Mouse (Mus musculus): Measurements from ENCODE around the gene Arhgap30. TPM values are rescaled to one million over a fixed set of nuclear protein-coding genes. Genes with fewer than 3 reads are reported as not detected.

The Arhgap30 gene
- polyA plus RNA-seq, 1 experiment: 4.8 TPM

DNA sequence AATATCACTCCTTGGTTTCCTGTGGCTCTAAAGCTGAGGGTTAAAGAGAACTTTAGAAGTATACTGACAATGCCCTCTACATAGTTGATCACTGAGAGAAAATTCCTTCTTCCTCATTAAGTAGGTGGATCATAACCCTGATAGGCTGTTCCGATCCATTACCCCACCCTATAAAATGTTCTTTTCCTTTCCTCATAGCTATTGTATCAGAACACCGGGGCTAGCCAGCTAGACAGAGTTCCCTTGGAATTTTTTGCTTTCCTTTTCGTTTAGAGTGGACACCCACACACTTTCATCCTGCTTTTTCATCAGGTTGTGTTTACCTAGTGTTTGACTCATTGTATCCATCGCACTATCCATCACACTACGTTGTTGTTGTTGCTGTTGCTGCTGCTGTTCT, 35.9 kb downstream of the Arhgap30 start:
- DNase-seq: no peak
- H3K27ac ChIP-seq (ENCODE audit: insufficient read depth, low read depth, low read length): no peak overlapping the region
- no peak for TF ChIP-seq CTCF (conservative IDR thresholded peaks at IDR 0.05; ENCODE audit: insufficient read depth, insufficient read length, low read depth, low read length)
- no peak for TF ChIP-seq POLR2A (IDR thresholded peaks at IDR 0.05; ENCODE audit: low read depth, low read length)

DNA sequence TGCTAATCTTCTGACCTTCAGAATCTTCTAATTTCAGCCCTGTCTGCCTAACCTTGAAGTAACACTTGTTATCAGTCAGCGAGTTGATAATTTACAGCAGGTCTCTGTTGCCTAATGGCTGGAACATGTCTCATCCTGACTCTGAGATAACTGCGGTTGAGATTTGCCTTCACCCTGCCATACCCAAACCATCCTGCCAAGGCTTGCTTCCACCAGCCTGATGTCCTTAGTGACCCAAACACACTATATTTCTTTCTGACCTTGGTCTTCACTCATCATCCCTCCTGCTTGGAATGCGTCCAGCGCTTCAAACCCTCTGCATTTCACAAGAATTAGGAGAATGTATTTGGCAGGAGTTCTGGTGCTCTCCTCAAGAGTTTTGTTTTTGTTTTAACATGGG, 36.4 kb downstream of the Arhgap30 start:
- Histone ChIP-seq H3K27me3 (replicated peaks; ENCODE audit: control insufficient read depth, insufficient read depth, low read length) (no peaks in the 10 kb centered on the region), H3K36me3 (ENCODE audit: control insufficient read depth, insufficient read depth, low read length) (no peaks in the 10 kb centered on the region), H3K4me3 (ENCODE audit: insufficient read depth, low read depth, low read length) (no peak overlapping the region), H3K27ac (ENCODE audit: insufficient read depth, low read depth, low read length) (no peak overlapping the region), H3K4me1 (ENCODE audit: control insufficient read depth, insufficient read depth, low read length) (peaks cover 4% of the 10 kb centered on the region; the same call in 1 of the 2 replicates)
- TF ChIP-seq CTCF (conservative IDR thresholded peaks at IDR 0.05; ENCODE audit: insufficient read depth, insufficient read length, low read depth, low read length) (no peak), POLR2A (IDR thresholded peaks at IDR 0.05; ENCODE audit: low read depth, low read length) (no peak)
- peak; percentile 15 for DNase-seq
- 47% methylated on average over 4 of the region's 4 CpGs for WGBS

More for the DNA sequence above, 35.9 kb downstream of the Arhgap30 start:
- Histone ChIP-seq H3K4me1 (ENCODE audit: control insufficient read depth, insufficient read depth, low read length) (peaks cover 4% of the 10 kb centered on the region; the same call in 1 of the 2 replicates), H3K36me3 (ENCODE audit: control insufficient read depth, insufficient read depth, low read length) (no peaks in the 10 kb centered on the region), H3K4me3 (ENCODE audit: insufficient read depth, low read depth, low read length) (no peak overlapping the region), H3K27me3 (replicated peaks; ENCODE audit: control insufficient read depth, insufficient read depth, low read length) (no peaks in the 10 kb centered on the region)
- 59% methylated on average over 5 of the region's 5 CpGs for WGBS

DNA sequence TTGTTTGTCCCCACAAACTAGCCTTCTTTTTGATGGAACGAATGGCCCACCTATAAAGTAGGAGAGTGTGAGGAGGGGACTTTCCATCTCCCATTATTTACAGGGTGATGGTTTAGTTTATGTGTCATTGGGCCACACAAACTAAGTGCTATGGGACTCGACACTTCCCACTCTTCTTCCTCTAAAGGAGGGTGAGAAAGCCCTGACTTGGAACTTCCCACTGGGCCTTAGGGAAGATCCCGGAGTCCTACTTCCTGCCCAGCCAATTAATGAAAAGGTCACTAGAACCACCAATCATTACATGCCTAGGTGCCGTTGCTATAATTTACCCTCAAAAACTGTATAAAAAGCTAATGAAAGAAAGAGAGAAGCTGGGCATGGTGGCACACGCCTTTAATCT, 43.4 kb downstream of the Arhgap30 start:
- Histone ChIP-seq H3K4me1 (ENCODE audit: control insufficient read depth, insufficient read depth, low read length) (peaks cover 5% of the 10 kb centered on the region; the same call in 1 of the 2 replicates), H3K36me3 (ENCODE audit: control insufficient read depth, insufficient read depth, low read length) (no peaks in the 10 kb centered on the region), H3K4me3 (ENCODE audit: insufficient read depth, low read depth, low read length) (no peak overlapping the region), H3K27ac (ENCODE audit: insufficient read depth, low read depth, low read length) (no peak overlapping the region), H3K27me3 (replicated peaks; ENCODE audit: control insufficient read depth, insufficient read depth, low read length) (no peaks in the 10 kb centered on the region)
- whole genome bisulfite sequencing: 75% methylated on average over 5 of the region's 5 CpGs
- TF ChIP-seq POLR2A (IDR thresholded peaks at IDR 0.05; ENCODE audit: low read depth, low read length): no peak
- TF ChIP-seq CTCF (conservative IDR thresholded peaks at IDR 0.05; ENCODE audit: insufficient read depth, insufficient read length, low read depth, low read length): no peak
- no peak for DNase-seq

DNA sequence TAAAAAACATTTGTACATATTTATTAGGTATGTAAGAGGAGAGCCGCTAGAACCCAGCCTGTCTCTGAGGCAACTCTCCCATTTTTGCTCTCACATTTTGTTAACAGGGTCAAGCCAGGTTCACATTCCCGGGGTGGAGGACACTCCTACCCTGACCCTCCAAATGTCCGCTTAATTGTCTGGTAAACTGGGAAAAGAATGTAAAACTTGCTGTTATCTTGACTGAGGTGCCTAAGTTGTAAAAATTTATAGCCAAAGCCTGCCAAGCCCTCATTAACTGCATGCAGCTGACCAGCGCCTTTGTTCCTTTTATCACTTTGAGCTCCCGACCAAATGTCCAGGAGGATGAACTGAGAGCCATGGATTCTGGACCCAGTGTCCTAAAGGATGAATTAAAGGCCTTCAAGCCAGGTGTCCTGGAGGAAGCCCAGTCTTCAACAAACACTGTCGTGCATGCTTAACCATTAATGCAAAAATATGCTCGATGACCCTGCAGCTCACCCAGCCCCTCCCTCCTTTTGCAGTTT, 46.6 kb downstream of the Arhgap30 start:
- Histone ChIP-seq H3K4me3 (ENCODE audit: insufficient read depth, low read depth, low read length) (no peak overlapping the region), H3K27me3 (replicated peaks; ENCODE audit: control insufficient read depth, insufficient read depth, low read length) (no peaks in the 10 kb centered on the region), H3K36me3 (ENCODE audit: control insufficient read depth, insufficient read depth, low read length) (no peaks in the 10 kb centered on the region), H3K4me1 (ENCODE audit: control insufficient read depth, insufficient read depth, low read length) (peaks cover 11% of the 10 kb centered on the region; the same call in 1 of the 2 replicates), H3K27ac (ENCODE audit: insufficient read depth, low read depth, low read length) (0 out of 2 replicates have a peak overlapping the region, but pooled peaks have one; percentile 44)
- TF ChIP-seq POLR2A (IDR thresholded peaks at IDR 0.05; ENCODE audit: low read depth, low read length) (no peak), CTCF (conservative IDR thresholded peaks at IDR 0.05; ENCODE audit: insufficient read depth, insufficient read length, low read depth, low read length) (no peak)
- peak; percentile 51 for DNase-seq
- 18% methylated on average over 7 of the region's 7 CpGs for WGBS

DNA sequence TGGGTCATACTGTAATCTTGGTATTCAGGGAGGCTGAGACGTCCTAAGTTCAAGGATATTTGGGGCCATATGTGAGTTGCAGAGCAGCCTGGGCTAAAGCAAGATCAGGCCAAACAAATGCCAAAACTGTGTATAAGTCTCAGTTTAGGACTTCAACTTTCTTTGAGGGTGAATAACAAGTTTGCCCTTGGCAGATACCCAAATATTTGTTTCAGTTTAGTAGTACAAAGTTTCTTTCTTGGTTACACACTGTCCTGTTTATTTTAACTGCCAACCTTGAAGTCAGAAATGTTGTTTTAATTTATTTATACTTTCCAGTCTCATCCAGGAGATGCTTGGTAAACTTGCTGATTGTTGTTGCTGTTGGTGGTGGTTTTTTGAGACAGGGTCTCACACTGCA, 47.2 kb downstream of the Arhgap30 start:
- H3K4me3 ChIP-seq (ENCODE audit: insufficient read depth, low read depth, low read length): no peak overlapping the region
- H3K4me1 ChIP-seq (ENCODE audit: control insufficient read depth, insufficient read depth, low read length): peaks cover 16% of the 10 kb centered on the region
- TF ChIP-seq POLR2A (IDR thresholded peaks at IDR 0.05; ENCODE audit: low read depth, low read length) (no peak), CTCF (conservative IDR thresholded peaks at IDR 0.05; ENCODE audit: insufficient read depth, insufficient read length, low read depth, low read length) (no peak)
- 39% methylated on average over 1 of the region's 1 CpGs for WGBS
- no peaks in the 10 kb centered on the region for H3K27me3 ChIP-seq (replicated peaks; ENCODE audit: control insufficient read depth, insufficient read depth, low read length)
- no peaks in the 10 kb centered on the region for H3K36me3 ChIP-seq (ENCODE audit: control insufficient read depth, insufficient read depth, low read length)
- DNase-seq: peak; percentile 56
- H3K27ac ChIP-seq (ENCODE audit: insufficient read depth, low read depth, low read length): peak overlapping the region; percentile 44; the same call in 1 of the 2 replicates

DNA sequence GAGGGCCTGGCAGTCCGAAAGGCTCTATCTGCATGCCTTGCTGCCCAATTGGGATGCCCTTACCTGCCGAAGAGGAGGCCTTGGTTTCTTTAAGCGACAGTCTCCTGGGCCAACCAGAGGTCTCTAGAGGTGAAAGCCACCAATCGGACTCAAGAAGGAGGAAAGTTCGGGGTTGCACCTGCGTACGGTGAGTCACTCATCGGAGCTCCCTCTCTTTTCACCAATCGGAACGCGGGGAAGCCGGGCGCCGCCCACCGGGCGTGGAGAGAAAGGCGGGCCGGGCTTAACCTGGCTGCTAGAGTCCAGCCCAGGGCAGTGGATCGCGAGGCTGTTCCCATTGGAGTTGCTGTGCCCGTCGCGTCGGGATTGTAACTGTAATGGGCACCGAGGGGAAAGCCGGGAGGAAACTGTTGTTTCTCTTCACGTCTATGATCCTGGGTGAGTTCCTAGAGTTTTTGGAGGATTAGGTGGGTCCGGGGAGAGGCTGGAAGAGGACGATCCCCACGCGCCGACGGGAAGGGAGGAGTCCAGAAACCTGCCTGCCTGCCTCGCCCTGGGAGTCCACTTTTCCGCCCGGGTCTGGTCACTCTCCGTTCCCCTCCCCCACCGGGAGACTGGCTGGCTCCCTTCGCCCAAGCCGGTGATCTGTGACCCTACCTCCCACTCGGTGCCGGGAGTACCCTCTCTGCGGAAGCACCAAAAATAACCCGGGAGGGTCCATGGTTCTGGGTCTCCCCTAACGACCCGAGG, 48.7 kb downstream of the Arhgap30 start, which contains the start of gene F11r:
Gene F11r (plus strand): TSS at position 272 of the 750 bp plus-strand sequence.
- H3K27ac ChIP-seq (ENCODE audit: insufficient read depth, low read depth, low read length): peak within 1 kb of the TSS; percentile 88
- H3K4me1 ChIP-seq (ENCODE audit: control insufficient read depth, insufficient read depth, low read length): peaks cover 28% of the 10 kb centered on the region
- no peaks in the 10 kb centered on the region for H3K36me3 ChIP-seq (ENCODE audit: control insufficient read depth, insufficient read depth, low read length)
- TF ChIP-seq CTCF (conservative IDR thresholded peaks at IDR 0.05; ENCODE audit: insufficient read depth, insufficient read length, low read depth, low read length): no peak
- TF ChIP-seq POLR2A (IDR thresholded peaks at IDR 0.05; ENCODE audit: low read depth, low read length): peak; percentile 97
- H3K27me3 ChIP-seq (replicated peaks; ENCODE audit: control insufficient read depth, insufficient read depth, low read length): no peaks in the 10 kb centered on the region
- peak within 1 kb of the TSS; percentile 81 for H3K4me3 ChIP-seq (ENCODE audit: insufficient read depth, low read depth, low read length)
- DNase-seq: peak; percentile 98
- WGBS: 1% methylated on average over 46 of the region's 46 CpGs

DNA sequence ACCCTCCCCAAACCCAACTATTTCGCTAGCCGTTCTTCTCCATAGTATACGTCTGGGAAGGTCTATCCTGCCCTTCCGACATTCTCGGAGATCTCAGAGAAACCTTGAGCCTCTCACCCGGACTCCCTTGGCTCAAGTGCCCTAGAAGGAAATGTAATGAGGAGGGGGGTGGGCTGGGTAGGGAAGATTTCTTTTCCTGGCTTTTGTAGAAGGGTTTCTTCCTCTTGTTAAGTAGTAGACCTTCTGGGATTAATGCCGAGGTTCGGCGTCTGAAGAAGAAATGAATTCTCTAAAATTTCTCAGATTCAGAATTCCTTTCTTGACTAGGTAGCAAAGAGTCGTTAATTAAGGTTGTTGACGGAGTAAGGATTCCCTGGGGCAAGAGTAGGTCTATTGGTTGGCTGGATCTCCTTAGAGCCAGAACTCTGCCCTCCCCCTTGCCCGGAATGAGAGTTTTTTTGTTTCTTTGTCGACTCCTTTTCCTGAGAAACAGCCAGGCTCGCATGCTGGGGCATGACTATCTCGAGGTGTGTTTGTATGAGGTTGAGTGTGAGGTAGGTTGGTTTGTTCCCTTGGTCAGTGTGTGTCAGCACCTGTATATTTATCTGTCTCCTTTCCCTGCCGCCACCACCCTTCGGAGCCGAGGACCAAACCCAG, 49.4 kb downstream of the Arhgap30 start:
- Histone ChIP-seq H3K36me3 (ENCODE audit: control insufficient read depth, insufficient read depth, low read length) (no peaks in the 10 kb centered on the region), H3K4me1 (ENCODE audit: control insufficient read depth, insufficient read depth, low read length) (peaks cover 28% of the 10 kb centered on the region), H3K27ac (ENCODE audit: insufficient read depth, low read depth, low read length) (peak overlapping the region; percentile 88), H3K27me3 (replicated peaks; ENCODE audit: control insufficient read depth, insufficient read depth, low read length) (no peaks in the 10 kb centered on the region), H3K4me3 (ENCODE audit: insufficient read depth, low read depth, low read length) (peak overlapping the region; percentile 81)
- TF ChIP-seq POLR2A (IDR thresholded peaks at IDR 0.05; ENCODE audit: low read depth, low read length) (no peak), CTCF (conservative IDR thresholded peaks at IDR 0.05; ENCODE audit: insufficient read depth, insufficient read length, low read depth, low read length) (no peak)
- WGBS: 3% methylated on average over 18 of the region's 18 CpGs
- peak; percentile 65 for DNase-seq

Measured in kidney, adult 2 months (tissue).